Mouse (Mus musculus) kidney, adult 11 months (tissue): ENCODE measurements around the gene Sfpq.
A peak's percentile ranks its signal among the peaks of the same experiment; 100 is the strongest.
"Not testable (repeated sequence)": the region's sequence is repeated elsewhere in the genome, so short reads cannot be mapped to it uniquely, and the experiment has no call there.

Experiments
- DNase-seq: peaks from one replicate; pipeline ENCODE4 v3.0.0; 2022

The Sfpq gene

DNA sequence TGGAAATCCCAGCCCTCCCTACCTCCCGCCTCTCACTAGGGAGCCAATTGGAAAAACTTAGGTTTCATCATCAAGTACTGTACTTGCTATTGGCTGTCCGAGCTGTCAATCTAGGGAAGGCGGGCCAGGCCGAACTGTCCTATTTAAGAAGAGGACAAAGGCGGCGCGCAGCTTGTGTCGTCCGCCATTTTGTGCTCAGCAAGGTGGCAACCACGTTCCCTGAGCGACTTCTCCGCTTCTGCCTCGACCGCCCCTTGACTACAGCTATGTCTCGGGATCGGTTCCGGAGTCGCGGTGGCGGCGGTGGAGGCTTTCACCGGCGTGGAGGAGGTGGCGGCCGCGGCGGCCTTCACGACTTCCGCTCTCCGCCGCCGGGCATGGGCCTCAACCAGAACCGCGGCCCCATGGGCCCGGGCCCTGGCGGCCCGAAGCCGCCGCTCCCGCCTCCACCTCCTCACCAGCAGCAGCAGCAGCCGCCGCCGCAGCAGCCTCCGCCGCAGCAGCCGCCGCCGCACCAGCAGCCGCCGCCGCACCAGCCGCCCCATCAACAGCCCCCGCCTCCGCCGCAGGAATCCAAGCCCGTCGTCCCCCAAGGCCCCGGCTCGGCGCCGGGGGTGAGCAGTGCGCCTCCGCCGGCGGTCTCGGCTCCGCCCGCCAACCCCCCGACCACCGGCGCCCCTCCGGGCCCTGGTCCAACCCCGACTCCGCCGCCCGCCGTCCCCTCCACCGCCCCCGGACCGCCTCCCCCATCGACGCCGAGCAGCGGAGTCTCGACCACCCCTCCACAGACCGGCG is at the start of gene Sfpq:
Sfpq (plus strand) TSS at position 174 of the 795 bp plus-strand sequence.
- DNase-seq, result peak; percentile 98

DNA sequence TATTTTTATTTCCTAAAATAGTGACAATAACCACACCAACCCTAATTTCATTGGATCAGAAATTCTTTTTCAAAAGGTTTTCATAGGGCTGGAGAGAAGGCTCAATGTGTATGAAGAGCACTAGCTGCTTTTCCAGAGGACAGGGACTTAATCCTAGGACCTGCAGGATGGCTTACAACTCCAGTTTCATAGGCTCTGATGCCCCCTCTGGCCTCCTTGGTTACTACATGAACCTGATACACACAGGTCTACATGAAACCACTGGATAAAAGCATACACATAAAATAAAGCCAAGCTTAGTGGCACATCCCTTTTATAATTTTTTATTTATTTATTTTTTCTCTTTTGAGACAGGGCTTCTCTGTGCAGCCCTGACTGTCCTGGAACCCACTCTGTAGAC is 43.7 kb upstream of the Sfpq start:
- peak; percentile 31 for DNase-seq

DNA sequence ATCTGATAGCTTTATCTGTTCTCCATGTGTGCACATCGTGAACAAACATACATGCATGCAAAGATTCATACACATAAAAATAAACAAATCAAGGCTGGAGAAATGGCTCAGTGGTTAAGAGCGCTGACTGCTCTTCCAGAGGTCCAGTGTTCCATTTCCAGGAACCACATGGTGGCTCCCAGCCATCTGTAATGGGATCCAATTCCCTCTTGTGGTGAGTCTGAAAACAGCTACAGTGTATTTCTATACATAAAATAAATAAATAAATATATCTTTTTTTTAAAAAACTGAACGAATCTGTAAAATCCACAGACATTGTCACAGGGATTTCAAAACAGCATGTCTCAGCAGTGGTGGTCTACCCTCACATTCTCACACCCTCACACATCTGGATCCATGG is 42.4 kb upstream of the Sfpq start:
- no peak for DNase-seq

DNA sequence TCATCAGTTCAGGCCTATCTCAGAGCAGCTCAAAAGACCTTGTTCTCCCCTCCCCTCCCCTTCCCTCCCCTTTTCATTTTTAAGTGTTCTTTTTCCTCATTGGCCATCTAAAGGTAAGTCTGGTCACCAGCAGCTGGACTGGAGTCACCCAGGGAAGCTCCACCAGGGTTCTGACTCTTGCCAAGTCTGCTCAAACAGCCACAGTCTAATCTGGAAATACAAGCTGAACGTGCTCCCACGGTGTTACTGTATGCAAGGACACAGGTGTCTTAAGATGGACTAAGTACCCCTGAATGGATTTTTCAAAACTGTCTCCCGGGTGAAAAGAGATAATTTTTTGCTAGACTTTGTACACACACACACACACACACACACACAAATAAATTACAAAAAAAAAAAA is 37.8 kb upstream of the Sfpq start:
- no peak for DNase-seq

DNA sequence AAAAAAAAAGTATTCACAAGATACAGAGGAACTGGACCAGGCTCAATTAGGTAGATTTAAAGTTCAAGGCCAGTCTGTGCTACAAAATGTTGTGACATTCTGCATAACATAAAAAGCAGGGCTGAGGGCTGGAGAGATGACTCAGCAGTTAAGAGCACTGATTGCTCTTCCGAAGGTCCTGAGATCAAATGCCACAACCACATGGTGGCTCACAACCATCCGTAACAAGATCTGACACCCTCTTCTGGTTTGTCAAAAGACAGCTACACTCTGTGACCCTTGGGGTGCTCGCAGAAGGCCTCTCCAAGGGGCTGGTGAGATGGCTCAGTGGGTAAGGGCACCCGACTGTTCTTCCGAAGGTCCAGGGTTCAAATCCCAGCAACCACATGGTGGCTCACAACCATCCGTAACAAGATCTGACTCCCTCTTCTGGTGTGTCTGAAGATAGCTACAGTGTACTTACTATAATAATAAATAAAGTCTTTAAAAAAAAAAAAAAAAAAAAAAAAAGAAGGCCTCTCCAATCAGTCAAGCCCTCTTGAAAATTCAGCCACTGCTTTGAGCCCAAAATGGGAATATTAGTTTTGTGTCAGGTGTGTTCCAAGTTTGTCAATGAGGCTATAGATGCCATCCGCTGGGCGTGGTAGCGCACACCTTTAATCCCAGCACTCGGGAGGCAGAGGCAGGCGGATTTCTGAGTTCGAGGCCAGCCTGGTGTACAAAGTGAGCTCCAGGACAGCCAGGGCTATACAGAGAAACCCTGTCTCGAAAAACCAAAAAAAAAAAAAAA is 37.2 kb upstream of the Sfpq start:
- not testable (repeated sequence) for DNase-seq

DNA sequence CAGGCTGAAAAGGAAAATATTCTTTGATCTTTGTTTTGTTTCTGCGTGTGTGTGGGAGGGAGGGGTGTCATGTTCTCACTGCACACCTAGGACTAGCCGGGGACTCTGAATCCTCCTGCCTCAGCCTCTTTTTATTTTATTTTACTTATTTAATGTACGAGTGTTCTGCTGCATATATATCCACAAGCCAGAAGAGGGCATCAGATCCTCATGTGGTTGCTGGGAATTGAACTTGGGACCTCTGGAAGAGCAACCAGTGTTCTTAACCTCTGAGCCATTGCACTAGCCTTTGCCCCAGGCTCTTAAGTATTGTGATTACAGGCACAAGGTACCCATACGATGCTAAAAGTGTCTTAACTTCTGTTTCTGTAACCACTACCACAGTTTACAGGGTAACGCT is 34.4 kb upstream of the Sfpq start:
- DNase-seq, result no peak

DNA sequence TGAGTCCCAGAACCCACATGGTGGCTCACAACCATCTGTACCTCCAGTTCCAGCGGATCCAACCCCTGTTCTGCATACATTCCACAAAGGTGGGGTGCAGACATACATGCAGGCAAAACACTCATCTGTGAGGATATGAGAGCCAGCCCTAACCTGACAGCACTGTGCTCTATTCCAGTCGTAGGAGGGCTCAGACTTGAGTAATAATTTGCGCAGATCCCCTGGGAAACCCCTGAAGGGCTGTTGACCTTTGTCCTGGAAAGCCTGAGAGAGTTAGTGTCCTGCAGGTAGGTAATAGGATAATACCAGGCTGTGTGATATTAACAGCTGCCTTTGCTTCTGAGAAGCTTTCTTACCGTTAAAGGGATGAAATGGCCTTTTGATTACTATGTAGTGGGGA is 32.6 kb upstream of the Sfpq start:
- DNase-seq, result peak; percentile 15

DNA sequence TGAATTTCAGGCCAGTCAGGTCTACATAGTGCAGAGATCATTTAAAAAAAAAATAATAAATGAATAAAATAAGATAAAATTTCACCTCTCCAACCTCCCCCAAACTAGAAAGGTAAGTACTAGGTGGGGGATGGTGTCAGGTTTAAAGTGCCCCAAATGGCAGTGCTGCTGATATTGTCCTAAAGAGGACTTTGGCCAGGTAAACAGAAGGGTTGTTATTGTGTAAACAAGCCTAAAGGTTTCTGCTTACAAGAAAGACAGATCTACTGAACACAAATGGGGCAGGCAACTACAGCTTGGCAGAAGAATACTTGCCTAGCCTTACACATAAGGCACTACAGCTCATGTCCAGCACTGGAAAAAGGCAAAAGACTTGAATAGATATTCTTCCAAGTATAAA is 30.6 kb upstream of the Sfpq start:
- no peak for DNase-seq

DNA sequence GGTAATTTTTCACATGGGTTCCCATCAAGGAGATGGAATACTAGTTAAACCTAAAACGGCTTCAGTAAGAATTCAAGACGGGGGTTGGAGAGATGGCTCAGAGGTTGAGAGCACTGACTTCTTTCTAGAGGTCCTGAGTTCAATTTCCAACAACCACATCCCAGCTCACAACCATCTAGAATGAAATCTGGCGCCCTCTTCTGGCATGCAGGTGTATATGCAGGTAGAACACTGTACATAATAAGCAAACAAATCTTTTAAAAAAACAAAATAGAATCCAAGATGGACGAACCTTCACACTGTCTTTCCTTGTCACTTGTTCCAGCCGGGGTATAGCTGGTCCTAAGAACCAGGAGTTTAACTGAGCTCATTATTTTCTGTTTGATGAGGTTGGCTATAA is 28.8 kb upstream of the Sfpq start:
- DNase-seq, result no peak

DNA sequence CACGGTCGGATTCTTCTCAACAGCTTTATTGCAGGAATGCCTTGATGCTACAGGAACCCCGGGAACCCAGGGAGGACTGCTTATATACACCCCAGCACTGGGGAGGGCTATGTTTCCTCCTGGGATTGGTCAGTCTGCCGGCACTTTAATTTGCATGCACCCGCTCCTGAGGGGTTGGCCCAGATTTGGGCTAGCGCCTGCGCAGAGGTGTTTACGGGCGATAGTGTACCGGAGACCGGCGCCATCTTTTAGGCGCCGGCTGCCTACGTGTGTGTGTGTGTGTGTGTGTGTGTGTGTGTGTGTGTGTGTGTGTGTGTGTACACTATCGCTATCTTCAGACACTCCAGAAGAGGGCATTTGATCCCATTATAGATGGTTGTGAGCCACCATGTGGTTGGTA is 21.8 kb upstream of the Sfpq start:
- not testable (repeated sequence) for DNase-seq

DNA sequence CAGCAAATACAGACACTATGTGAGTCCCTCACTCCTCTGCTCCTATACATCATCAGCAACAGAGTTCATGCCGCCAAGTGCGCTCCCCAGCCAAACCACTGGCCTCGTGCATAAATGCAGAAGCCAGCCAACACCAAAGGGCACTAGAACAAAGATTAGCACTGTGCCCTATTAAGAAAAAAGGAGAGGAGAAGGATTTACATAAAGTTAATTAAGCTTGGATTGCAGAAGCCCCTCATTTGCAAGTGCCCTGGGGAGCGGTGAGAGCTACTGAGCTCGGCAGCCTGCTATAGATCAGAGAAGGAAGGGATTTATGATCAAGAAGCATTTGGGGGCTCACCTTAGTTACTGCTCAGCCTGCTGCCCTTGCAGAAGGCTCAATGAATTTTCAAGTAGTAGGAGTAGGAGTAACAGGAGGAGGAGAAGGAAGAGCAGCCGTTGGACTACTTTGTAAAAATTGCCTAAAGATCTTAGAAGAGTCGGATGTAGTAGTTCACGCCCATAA is 20.5 kb upstream of the Sfpq start:
- no peak for DNase-seq

DNA sequence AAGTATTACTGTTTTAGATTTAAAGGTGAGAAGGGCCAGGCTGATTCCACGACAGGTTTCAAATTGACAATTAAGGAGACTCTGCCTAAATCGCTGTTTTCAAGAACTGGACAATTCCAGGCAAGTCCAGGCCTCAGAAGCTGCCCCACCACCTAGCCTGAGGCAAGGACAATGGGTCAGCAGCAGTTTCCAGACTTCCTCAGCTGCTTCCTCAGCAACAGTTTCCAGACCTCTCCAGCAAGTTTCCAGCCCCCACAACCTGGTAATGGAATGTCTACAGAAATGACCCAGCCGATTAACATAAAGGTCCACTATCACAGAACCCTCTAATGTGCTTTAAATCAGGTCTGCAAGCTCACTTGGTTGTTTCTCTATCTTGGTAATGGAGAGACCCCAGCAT is 16.7 kb upstream of the Sfpq start:
- no peak for DNase-seq

DNA sequence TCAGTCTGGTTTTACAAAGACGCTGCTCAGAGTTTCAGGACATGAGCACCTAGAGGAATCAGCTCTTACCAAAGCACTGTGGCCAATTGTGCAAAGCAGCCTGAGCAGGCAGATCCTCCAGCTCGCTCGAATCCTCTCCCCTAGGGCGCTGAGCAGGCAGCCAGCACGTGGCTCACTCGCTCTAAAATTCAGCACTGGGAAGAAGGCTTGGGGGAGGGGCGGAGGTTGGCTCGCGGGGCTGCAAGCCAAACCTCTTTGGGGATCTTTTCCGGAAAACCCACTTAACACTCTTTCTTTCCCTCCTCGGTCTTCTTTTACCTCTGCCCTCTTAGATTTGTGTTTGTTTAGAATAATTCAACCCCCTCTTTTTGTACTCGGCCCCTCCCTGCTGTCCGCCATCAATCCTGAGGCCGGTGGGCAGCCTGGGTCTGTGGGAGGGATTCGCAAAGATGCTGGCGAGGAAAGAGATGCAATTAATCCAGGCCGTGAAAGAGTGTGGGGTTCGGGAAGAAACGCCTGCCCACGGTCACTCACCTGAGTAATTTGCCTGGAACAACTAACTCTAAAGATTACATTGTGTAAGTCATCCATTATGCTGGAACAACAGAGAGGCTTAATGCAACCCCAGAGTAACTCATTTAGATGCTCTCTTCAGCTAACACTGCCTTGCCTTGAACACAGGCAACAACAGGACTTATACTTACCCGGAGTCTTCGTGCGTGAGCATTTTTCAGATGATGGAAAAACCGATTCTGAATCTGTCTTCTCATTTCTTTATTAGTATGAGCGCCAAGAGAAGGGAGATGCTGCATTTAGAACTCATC is 15.8 kb upstream of the Sfpq start:
- DNase-seq, result peak; percentile 36

DNA sequence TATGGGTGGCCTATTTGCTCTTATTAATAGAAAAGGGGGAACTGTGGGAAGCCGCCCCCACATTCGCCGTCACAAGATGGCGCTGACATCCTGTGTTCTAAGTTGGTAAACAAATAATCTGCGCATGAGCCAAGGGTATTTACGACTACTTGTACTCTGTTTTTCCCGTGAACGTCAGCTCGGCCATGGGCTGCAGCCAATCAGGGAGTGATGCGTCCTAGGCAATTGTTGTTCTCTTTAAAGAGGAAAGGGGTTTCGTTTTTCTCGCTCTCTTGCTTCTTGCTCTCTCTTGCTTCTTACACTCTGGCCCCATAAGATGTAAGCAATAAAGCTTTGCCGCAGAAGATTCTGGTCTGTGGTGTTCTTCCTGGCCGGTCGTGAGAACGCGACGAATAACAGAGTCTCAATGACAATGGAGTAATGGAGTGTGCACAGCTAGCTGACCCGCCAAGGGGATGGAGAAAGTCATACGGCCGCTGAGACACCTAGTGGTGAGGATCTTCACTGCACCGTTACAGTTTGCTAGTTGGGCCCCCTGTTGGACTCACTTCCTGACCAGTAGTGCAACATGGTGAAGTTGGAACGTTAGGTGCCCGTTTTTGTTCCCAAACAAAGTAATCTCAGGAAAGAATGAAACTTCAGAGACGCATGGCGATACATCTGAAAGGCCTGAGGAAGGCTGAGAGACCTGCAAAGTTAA is 5.7 kb upstream of the Sfpq start:
- DNase-seq, result peak; percentile 88

DNA sequence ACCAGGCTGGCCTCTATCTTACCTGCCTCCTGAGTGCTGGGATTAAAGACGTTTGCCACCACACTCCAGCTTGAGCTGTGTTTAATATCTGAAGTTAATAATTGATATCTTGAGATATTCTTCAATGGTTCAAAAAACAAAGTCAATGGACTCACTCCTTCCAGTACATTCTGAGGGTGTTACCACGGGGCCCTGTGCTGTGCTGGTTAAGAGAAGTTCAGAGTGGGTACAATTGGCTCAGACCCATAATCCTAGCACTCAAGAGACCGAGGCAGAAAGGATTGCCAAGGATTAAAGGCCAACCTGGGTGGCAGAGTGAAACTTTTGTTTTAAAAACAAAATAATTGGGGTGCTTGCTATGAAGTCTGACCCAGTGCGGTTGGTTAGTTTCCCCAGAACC is 4.8 kb upstream of the Sfpq start:
- DNase-seq, result peak; percentile 67

DNA sequence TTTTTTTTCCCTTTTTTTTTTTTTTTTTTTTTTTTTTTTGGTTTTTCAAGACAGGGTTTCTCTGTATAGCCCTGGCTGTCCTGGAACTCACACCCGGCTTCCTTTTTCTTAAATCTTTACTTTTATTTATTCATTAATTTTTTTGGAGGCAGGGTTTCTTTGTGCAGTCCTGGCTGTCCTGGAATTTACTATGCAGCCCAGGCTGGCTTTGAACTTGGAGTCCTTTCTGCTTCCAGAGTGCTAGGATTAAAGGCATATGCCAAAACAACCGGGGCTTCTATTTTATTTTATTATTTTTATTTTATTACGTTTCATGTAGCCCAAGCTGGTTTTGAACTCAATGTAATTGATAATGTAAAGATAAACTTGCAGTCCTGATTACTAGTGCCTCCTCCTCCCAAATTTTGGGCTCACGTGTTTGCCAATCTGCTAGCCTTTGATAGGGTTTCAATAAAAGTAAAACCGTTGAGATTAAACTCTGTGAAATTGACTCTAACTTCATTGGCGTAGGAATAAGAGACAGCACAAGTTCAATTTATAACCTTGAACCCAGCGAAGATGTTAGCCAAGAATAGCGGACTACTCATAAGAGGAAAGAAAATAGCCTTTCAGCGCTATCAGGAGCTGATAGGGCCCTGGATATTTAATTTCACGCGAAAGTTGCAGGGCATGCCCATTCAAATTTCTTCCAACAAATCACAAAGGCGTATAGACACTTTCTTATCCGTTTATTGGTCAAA is 543 bp upstream of the Sfpq start:
- DNase-seq, result no peak

DNA sequence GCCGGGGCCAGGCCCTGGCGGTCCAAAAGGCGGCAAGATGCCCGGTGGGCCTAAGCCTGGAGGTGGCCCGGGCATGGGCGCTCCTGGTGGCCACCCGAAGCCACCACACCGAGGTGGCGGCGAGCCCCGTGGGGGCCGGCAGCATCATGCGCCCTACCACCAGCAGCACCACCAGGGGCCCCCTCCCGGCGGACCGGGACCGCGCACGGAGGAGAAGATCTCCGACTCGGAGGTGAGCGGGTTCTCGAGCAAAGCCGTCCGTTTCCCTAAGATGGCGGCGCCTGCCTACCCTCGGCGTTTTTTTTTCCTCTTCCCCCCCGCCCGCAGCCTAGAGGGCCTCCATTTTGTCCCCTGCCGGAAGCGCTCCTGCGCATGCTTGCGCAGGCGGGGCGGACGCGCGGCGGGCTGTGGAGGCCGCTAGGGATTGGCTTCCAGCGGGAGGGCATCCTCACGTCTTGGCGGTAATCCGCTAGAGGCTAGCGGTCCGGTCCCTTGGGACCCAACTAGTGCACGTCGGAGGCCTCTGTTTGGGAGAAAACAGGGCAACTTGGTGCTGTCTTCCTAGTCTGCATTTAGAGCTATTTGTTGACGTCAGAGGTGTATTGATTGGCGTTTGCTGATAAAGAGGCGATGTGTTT is 984 bp downstream of the Sfpq start:
- DNase-seq, result peak; percentile 83

DNA sequence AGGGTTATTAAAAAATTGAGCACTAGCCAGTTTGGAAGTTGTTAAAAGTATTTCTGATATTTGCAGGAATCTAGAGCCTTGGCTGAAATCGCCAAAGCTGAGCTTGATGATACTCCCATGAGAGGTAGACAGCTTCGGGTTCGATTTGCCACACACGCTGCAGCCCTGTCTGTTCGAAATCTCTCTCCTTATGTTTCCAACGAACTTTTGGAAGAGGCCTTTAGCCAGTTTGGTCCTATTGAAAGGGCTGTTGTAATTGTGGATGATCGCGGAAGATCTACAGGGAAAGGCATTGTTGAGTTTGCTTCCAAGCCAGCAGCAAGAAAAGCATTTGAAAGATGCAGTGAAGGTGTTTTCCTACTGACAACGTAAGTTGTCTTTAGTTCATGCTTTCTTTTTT is 2.1 kb downstream of the Sfpq start:
- DNase-seq, result no peak

DNA sequence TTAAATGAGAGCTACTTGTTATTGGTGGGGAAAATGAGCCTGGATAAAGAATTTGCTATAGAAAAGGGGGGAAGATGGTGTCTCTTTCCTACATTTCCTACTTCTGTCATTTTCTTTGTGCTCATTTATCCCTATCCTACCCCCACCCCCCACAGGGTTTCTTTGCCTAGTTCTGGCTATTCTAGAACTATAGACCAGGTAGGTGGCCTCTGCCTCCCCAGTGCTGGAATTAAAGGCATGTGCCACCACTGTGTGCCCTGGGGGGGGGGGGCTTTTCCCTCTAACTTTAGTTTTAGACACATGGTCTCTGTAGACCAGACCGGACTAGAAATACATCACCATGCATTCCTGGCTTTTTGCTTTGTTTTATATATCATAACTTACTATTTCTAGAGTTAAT is 3.1 kb downstream of the Sfpq start:
- DNase-seq, result no peak

DNA sequence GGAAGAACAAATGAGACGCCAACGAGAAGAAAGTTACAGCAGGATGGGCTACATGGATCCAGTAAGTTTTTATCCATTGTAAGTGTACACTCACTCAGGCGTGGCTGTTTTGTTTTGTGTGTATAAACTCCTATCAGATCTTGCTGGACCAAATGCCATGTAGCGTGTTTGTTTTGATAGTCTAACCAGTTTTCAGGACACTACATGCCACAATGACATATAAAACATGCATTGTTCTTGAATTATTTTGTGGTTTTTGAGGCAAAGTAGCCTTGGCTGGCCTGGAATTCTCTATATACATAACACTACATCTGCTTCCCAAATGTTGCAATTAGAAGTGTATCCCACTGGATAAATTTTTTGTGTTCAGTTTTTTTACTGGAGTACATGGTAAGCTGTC is 5.7 kb downstream of the Sfpq start:
- no peak for DNase-seq
